Mouse (Mus musculus): ENCODE results near the gene Clip4. TPM values are rescaled to one million over a fixed set of nuclear protein-coding genes. Genes with fewer than 3 reads are reported as not detected.

Gene Clip4
- polyA plus RNA-seq, 1 experiment from 2014 or later = 4.9 TPM

GRCm38 (mm10) chr17:71913188-71913587 is 144.9 kb downstream of the Clip4 start:
- peaks cover 8% of the 10 kb centered on the region; the same call in 1 of the 2 replicates for H3K4me1 ChIP-seq (replicated peaks)
- no peak overlapping the region for H3K27ac ChIP-seq
- no peaks in the 10 kb centered on the region for H3K27me3 ChIP-seq (ENCODE audit: insufficient read depth, poor library complexity, severe bottlenecking)
- DNase-seq (ENCODE audit: low spot score) = no peak
- H3K36me3 ChIP-seq = no peaks in the 10 kb centered on the region
- no peak overlapping the region for H3K4me3 ChIP-seq
- 78% methylated on average over 3 of the region's 3 CpGs for WGBS
- no peaks in the 10 kb centered on the region for H3K9me3 ChIP-seq

Other genes with a start within 250 kb of the Clip4 start
- 38.4 and 59.5 TPM in 2 replicates for gene Ndc80, start 241.6 kb upstream of the Clip4 start, polyA plus RNA-seq (2016; fragmentation: Nextera tagmentation; extraction: Ambion mirVana)
- 0.92 and 1.3 TPM in 2 replicates for gene Spdya, start 216.4 kb upstream of the Clip4 start, polyA plus RNA-seq (2016; fragmentation: Nextera tagmentation; extraction: Ambion mirVana)
- gene Wdr43, start 152.6 kb upstream of the Clip4 start, polyA plus RNA-seq (2016; fragmentation: Nextera tagmentation; extraction: Ambion mirVana) = 59.9 and 94.3 TPM in 2 replicates
- 0.05 and 0.09 TPM in 2 replicates for gene Togaram2, start 95.2 kb upstream of the Clip4 start, polyA plus RNA-seq (2016; fragmentation: Nextera tagmentation; extraction: Ambion mirVana)
- gene Pcare, start 15.6 kb upstream of the Clip4 start, polyA plus RNA-seq (2016; fragmentation: Nextera tagmentation; extraction: Ambion mirVana) = not detected in 2 replicates